Mouse (Mus musculus): ENCODE results near the gene Tbc1d22b. TPM values are rescaled to one million over a fixed set of nuclear protein-coding genes. Genes with fewer than 3 reads are reported as not detected.

The Tbc1d22b gene
- polyA plus RNA-seq, 1 experiment from 2014 or later = 20.9 TPM

- 49% methylated on average over 8 of the region's 8 CpGs for WGBS
- Histone ChIP-seq H3K27me3 (ENCODE audit: control insufficient read depth, insufficient read depth, low read length) (no peaks in the 10 kb centered on the region), H3K4me1 (replicated peaks; ENCODE audit: control insufficient read depth, insufficient read depth, low read length) (peaks cover 4% of the 10 kb centered on the region; the same call in 1 of the 2 replicates), H3K4me2 (ENCODE audit: low read depth, low read length, severe bottlenecking) (peak overlapping the region; percentile 87), H3K9ac (ENCODE audit: low read length) (no peak overlapping the region), H3K36me3 (ENCODE audit: control insufficient read depth, insufficient read depth, low read length) (no peaks in the 10 kb centered on the region), H3K27ac (ENCODE audit: low read depth, low read length) (no peak overlapping the region), H3K9me3 (ENCODE audit: control insufficient read depth, low read length) (no peaks in the 10 kb centered on the region), H3K4me3 (ENCODE audit: low read depth, low read length) (no peak overlapping the region)
- DNase-seq (ENCODE audit: low spot score) (no peak), ATAC-seq (replicated peaks; ENCODE audit: low FRiP score) (0 out of 2 replicates have a peak, but pooled peaks have one; percentile 19)
These were observed 591 bp upstream of the Tbc1d22b start for GRCm38 (mm10) chr17:29548994-29549393.

GRCm38 (mm10) chr17:29551019-29551418 lies 1.4 kb downstream of the Tbc1d22b start:
- peaks cover 4% of the 10 kb centered on the region; the same call in 1 of the 2 replicates for H3K4me1 ChIP-seq (replicated peaks; ENCODE audit: control insufficient read depth, insufficient read depth, low read length)
- H3K36me3 ChIP-seq (ENCODE audit: control insufficient read depth, insufficient read depth, low read length) = no peaks in the 10 kb centered on the region
- H3K4me2 ChIP-seq (ENCODE audit: low read depth, low read length, severe bottlenecking) = no peak overlapping the region
- H3K27me3 ChIP-seq (ENCODE audit: control insufficient read depth, insufficient read depth, low read length) = no peaks in the 10 kb centered on the region
- H3K27ac ChIP-seq (ENCODE audit: low read depth, low read length) = no peak overlapping the region
- no peak overlapping the region for H3K4me3 ChIP-seq (ENCODE audit: low read depth, low read length)
- H3K9ac ChIP-seq (ENCODE audit: low read length) = no peak overlapping the region
- WGBS = 65% methylated on average over 6 of the region's 6 CpGs
- H3K9me3 ChIP-seq (ENCODE audit: control insufficient read depth, low read length) = no peaks in the 10 kb centered on the region
- DNase-seq (ENCODE audit: low spot score) (no peak), ATAC-seq (replicated peaks; ENCODE audit: low FRiP score) (no peak)

- WGBS = 90% methylated on average over 5 of the region's 5 CpGs
- Histone ChIP-seq H3K4me3 (ENCODE audit: low read depth, low read length) (no peak within 1 kb of the TSS), H3K27ac (ENCODE audit: low read depth, low read length) (no peak within 1 kb of the TSS), H3K36me3 (ENCODE audit: control insufficient read depth, insufficient read depth, low read length) (no peaks in the 10 kb centered on the region), H3K4me1 (replicated peaks; ENCODE audit: control insufficient read depth, insufficient read depth, low read length) (peaks cover 4% of the 10 kb centered on the region; the same call in 1 of the 2 replicates), H3K9ac (ENCODE audit: low read length) (no peak within 1 kb of the TSS), H3K4me2 (ENCODE audit: low read depth, low read length, severe bottlenecking) (no peak within 1 kb of the TSS), H3K9me3 (ENCODE audit: control insufficient read depth, low read length) (no peaks in the 10 kb centered on the region), H3K27me3 (ENCODE audit: control insufficient read depth, insufficient read depth, low read length) (no peaks in the 10 kb centered on the region)
- no peak for DNase-seq (ENCODE audit: low spot score)
- ATAC-seq (replicated peaks; ENCODE audit: low FRiP score) = no peak
These were observed 2.7 kb downstream of the Tbc1d22b start, which contains the start of gene Tmem217 for GRCm38 (mm10) chr17:29552162-29552732. Tmem217 (minus strand) TSS chr17:29552385.

GRCm38 (mm10) chr17:29554176-29554575 lies 4.6 kb downstream of the Tbc1d22b start:
- Histone ChIP-seq H3K27ac (ENCODE audit: low read depth, low read length) (no peak overlapping the region), H3K9me3 (ENCODE audit: control insufficient read depth, low read length) (no peaks in the 10 kb centered on the region), H3K9ac (ENCODE audit: low read length) (no peak overlapping the region), H3K36me3 (ENCODE audit: control insufficient read depth, insufficient read depth, low read length) (no peaks in the 10 kb centered on the region), H3K4me3 (ENCODE audit: low read depth, low read length) (no peak overlapping the region), H3K27me3 (ENCODE audit: control insufficient read depth, insufficient read depth, low read length) (no peaks in the 10 kb centered on the region), H3K4me1 (replicated peaks; ENCODE audit: control insufficient read depth, insufficient read depth, low read length) (peaks cover 4% of the 10 kb centered on the region; the same call in 1 of the 2 replicates), H3K4me2 (ENCODE audit: low read depth, low read length, severe bottlenecking) (no peak overlapping the region)
- no peak for DNase-seq (ENCODE audit: low spot score)
- ATAC-seq (replicated peaks; ENCODE audit: low FRiP score) = no peak

- H3K4me3 ChIP-seq (ENCODE audit: low read depth, low read length) = no peak overlapping the region
- DNase-seq (ENCODE audit: low spot score) (no peak), ATAC-seq (replicated peaks; ENCODE audit: low FRiP score) (no peak)
- H3K9me3 ChIP-seq (ENCODE audit: control insufficient read depth, low read length) = no peaks in the 10 kb centered on the region
- no peak overlapping the region for H3K27ac ChIP-seq (ENCODE audit: low read depth, low read length)
- H3K9ac ChIP-seq (ENCODE audit: low read length) = no peak overlapping the region
- H3K4me1 ChIP-seq (replicated peaks; ENCODE audit: control insufficient read depth, insufficient read depth, low read length) = no peaks in the 10 kb centered on the region
- H3K27me3 ChIP-seq (ENCODE audit: control insufficient read depth, insufficient read depth, low read length) = no peaks in the 10 kb centered on the region
- H3K4me2 ChIP-seq (ENCODE audit: low read depth, low read length, severe bottlenecking) = no peak overlapping the region
- no peaks in the 10 kb centered on the region for H3K36me3 ChIP-seq (ENCODE audit: control insufficient read depth, insufficient read depth, low read length)
- 95% methylated on average over 10 of the region's 10 CpGs for WGBS
These were observed 6.9 kb downstream of the Tbc1d22b start for GRCm38 (mm10) chr17:29556456-29556855.

- Histone ChIP-seq H3K9ac (ENCODE audit: low read length) (no peak overlapping the region), H3K27ac (ENCODE audit: low read depth, low read length) (no peak overlapping the region), H3K36me3 (ENCODE audit: control insufficient read depth, insufficient read depth, low read length) (no peaks in the 10 kb centered on the region), H3K4me3 (ENCODE audit: low read depth, low read length) (no peak overlapping the region), H3K27me3 (ENCODE audit: control insufficient read depth, insufficient read depth, low read length) (no peaks in the 10 kb centered on the region), H3K4me1 (replicated peaks; ENCODE audit: control insufficient read depth, insufficient read depth, low read length) (no peaks in the 10 kb centered on the region), H3K9me3 (ENCODE audit: control insufficient read depth, low read length) (no peaks in the 10 kb centered on the region), H3K4me2 (ENCODE audit: low read depth, low read length, severe bottlenecking) (no peak overlapping the region)
- DNase-seq (ENCODE audit: low spot score) (no peak), ATAC-seq (replicated peaks; ENCODE audit: low FRiP score) (no peak)
- WGBS = 94% methylated on average over 7 of the region's 7 CpGs
These were observed 7.3 kb downstream of the Tbc1d22b start for GRCm38 (mm10) chr17:29556893-29557292.

GRCm38 (mm10) chr17:29558476-29558875 lies 8.9 kb downstream of the Tbc1d22b start:
- Histone ChIP-seq H3K27ac (ENCODE audit: low read depth, low read length) (no peak overlapping the region), H3K9me3 (ENCODE audit: control insufficient read depth, low read length) (no peaks in the 10 kb centered on the region), H3K4me2 (ENCODE audit: low read depth, low read length, severe bottlenecking) (no peak overlapping the region), H3K27me3 (ENCODE audit: control insufficient read depth, insufficient read depth, low read length) (no peaks in the 10 kb centered on the region), H3K36me3 (ENCODE audit: control insufficient read depth, insufficient read depth, low read length) (no peaks in the 10 kb centered on the region), H3K4me1 (replicated peaks; ENCODE audit: control insufficient read depth, insufficient read depth, low read length) (no peaks in the 10 kb centered on the region), H3K9ac (ENCODE audit: low read length) (no peak overlapping the region), H3K4me3 (ENCODE audit: low read depth, low read length) (no peak overlapping the region)
- DNase-seq (ENCODE audit: low spot score) = no peak
- WGBS = 86% methylated on average over 5 of the region's 5 CpGs
- no peak for ATAC-seq (replicated peaks; ENCODE audit: low FRiP score)

GRCm38 (mm10) chr17:29565521-29565920 lies 15.9 kb downstream of the Tbc1d22b start:
- H3K4me1 ChIP-seq (replicated peaks; ENCODE audit: control insufficient read depth, insufficient read depth, low read length) = no peaks in the 10 kb centered on the region
- H3K27ac ChIP-seq (ENCODE audit: low read depth, low read length) = no peak overlapping the region
- no peak overlapping the region for H3K4me2 ChIP-seq (ENCODE audit: low read depth, low read length, severe bottlenecking)
- over 99% methylated on average over 5 of the region's 5 CpGs for WGBS
- no peaks in the 10 kb centered on the region for H3K27me3 ChIP-seq (ENCODE audit: control insufficient read depth, insufficient read depth, low read length)
- ATAC-seq (replicated peaks; ENCODE audit: low FRiP score) (no peak), DNase-seq (ENCODE audit: low spot score) (no peak)
- peaks cover 2% of the 10 kb centered on the region; the same call in 1 of the 2 replicates for H3K36me3 ChIP-seq (ENCODE audit: control insufficient read depth, insufficient read depth, low read length)
- no peak overlapping the region for H3K4me3 ChIP-seq (ENCODE audit: low read depth, low read length)
- H3K9ac ChIP-seq (ENCODE audit: low read length) = no peak overlapping the region
- no peaks in the 10 kb centered on the region for H3K9me3 ChIP-seq (ENCODE audit: control insufficient read depth, low read length)

- DNase-seq (ENCODE audit: low spot score) (no peak), ATAC-seq (replicated peaks; ENCODE audit: low FRiP score) (no peak)
- no peak overlapping the region for H3K9ac ChIP-seq (ENCODE audit: low read length)
- H3K27me3 ChIP-seq (ENCODE audit: control insufficient read depth, insufficient read depth, low read length) = no peaks in the 10 kb centered on the region
- no peak overlapping the region for H3K4me2 ChIP-seq (ENCODE audit: low read depth, low read length, severe bottlenecking)
- no peak overlapping the region for H3K27ac ChIP-seq (ENCODE audit: low read depth, low read length)
- 92% methylated on average over 15 of the region's 15 CpGs for WGBS
- H3K9me3 ChIP-seq (ENCODE audit: control insufficient read depth, low read length) = no peaks in the 10 kb centered on the region
- peaks cover 2% of the 10 kb centered on the region; the same call in 1 of the 2 replicates for H3K36me3 ChIP-seq (ENCODE audit: control insufficient read depth, insufficient read depth, low read length)
- no peaks in the 10 kb centered on the region for H3K4me1 ChIP-seq (replicated peaks; ENCODE audit: control insufficient read depth, insufficient read depth, low read length)
- no peak overlapping the region for H3K4me3 ChIP-seq (ENCODE audit: low read depth, low read length)
These were observed 18.9 kb downstream of the Tbc1d22b start for GRCm38 (mm10) chr17:29568435-29568834.

All from forebrain, embryonic 11.5 days (tissue).